Mouse (Mus musculus): ENCODE measurements at regions not wholly inside any gene's neighbourhood (a gene's known extent, or its start where the extent isn't known, plus 50 kb on each side); places are given as distances from the start of the nearest gene placed in this dataset.

GRCm38 (mm10) chr5:111639476-111640287 lies 94.0 kb upstream of the Gm26897 start:
- TF ChIP-seq POLR2A (IDR thresholded peaks at IDR 0.05; ENCODE audit: low read depth, low read length) (no peak), CTCF (IDR thresholded peaks at IDR 0.05; ENCODE audit: extremely low read depth, insufficient read length, insufficient replicate concordance, low read depth, low read length) (no peak)

Measured in small intestine, adult 2 months (tissue).